In the genomic region with DNA sequence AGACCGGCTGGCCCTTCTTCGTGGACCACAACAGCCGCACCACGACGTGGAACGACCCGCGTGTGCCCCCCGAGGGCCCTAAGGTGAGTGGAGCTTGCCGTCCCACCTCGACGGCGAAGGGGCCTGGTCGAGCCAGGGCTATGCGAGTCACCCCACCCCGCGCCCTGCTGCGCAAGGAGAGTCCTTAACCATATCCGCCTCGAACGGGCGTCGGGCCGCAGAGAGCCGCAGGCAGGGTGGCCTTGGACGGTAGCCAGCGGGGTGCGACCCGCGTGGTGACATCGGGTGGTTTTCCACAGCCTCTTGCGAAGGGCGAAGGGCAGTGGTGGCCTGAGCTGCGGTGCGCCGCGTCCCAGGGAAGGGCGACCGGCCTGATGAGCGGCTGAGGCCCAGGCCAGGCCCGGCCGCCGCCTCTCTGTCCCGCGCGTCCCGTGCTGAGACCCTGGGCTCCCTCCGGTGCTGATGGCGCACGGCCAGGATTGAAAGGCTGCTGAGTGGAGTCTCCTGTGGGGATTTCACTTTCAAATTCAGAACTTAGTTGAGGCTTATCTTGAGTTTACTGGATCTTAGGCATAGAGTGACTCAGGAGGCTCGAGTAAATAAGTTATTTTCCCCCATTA, we compare ENCODE assay signal across 7 mouse cellular contexts. TPM values are rescaled to one million over a fixed set of nuclear protein-coding genes. Genes with fewer than 3 reads are reported as not detected.
A peak's percentile ranks its signal among the peaks of the same experiment; 100 is the strongest.
DNase-seq lines count a peak whose midpoint lies in the region; ATAC-seq and TF ChIP-seq lines count a peak whose summit lies in the region.

No protein-coding gene starts in this region.

- ATAC-seq in forebrain, postnatal 0 days: peak; percentile 45
- ATAC-seq in hindbrain, embryonic 12.5 days (ENCODE audit: low FRiP score): peak; percentile 60
- ATAC-seq in limb, embryonic 12.5 days (ENCODE audit: insufficient number of reproducible peaks, insufficient read depth, low FRiP score, low TSS enrichment, low read depth): peak; percentile 35
- ATAC-seq in midbrain, embryonic 11.5 days (ENCODE audit: low FRiP score): peak; percentile 60

- H3K4me3 ChIP-seq in cerebellum, adult 2 months (replicated peaks; ENCODE audit: insufficient read depth, low read depth, low read length): peak overlapping the region; percentile 54
- peak overlapping the region; percentile 33 for H3K4me3 ChIP-seq in forebrain, postnatal 0 days (ENCODE audit: low read depth, low read length)
- H3K4me3 ChIP-seq in hindbrain, embryonic 12.5 days: peak overlapping the region; percentile 47
- H3K4me3 ChIP-seq in limb, embryonic 12.5 days (replicated peaks): peak overlapping the region; percentile 70
- peak overlapping the region; percentile 39 for H3K4me3 ChIP-seq in midbrain, embryonic 11.5 days (ENCODE audit: low read depth, low read length)

- TF ChIP-seq POLR2A in cerebellum, adult 2 months (IDR thresholded peaks at IDR 0.05; ENCODE audit: borderline replicate concordance, insufficient read depth, low read length): no peak

- H3K4me1 ChIP-seq in cerebellum, adult 2 months (ENCODE audit: control insufficient read depth, insufficient read depth, low read length): no peaks in the 10 kb centered on the region
- H3K4me1 ChIP-seq in forebrain, postnatal 0 days (ENCODE audit: insufficient read depth): peaks cover under 1% of the 10 kb centered on the region; the same call in 1 of the 2 replicates
- H3K4me1 ChIP-seq in hindbrain, embryonic 12.5 days: peaks cover 18% of the 10 kb centered on the region
- peaks cover 30% of the 10 kb centered on the region for H3K4me1 ChIP-seq in limb, embryonic 12.5 days (replicated peaks)
- H3K4me1 ChIP-seq in midbrain, embryonic 11.5 days (ENCODE audit: control insufficient read depth, insufficient read depth, low read length): peaks cover 8% of the 10 kb centered on the region

- no peaks in the 10 kb centered on the region for H3K36me3 ChIP-seq in forebrain, postnatal 0 days (ENCODE audit: insufficient read depth)
- H3K36me3 ChIP-seq in hindbrain, embryonic 12.5 days: no peaks in the 10 kb centered on the region
- no peaks in the 10 kb centered on the region for H3K36me3 ChIP-seq in limb, embryonic 12.5 days
- no peaks in the 10 kb centered on the region for H3K36me3 ChIP-seq in midbrain, embryonic 11.5 days (ENCODE audit: control insufficient read depth, insufficient read depth, low read length)

- H3K9me3 ChIP-seq in forebrain, postnatal 0 days (ENCODE audit: low read length): no peaks in the 10 kb centered on the region
- H3K9me3 ChIP-seq in hindbrain, embryonic 12.5 days (replicated peaks): no peaks in the 10 kb centered on the region
- no peaks in the 10 kb centered on the region for H3K9me3 ChIP-seq in limb, embryonic 12.5 days
- H3K9me3 ChIP-seq in midbrain, embryonic 11.5 days (ENCODE audit: control insufficient read depth, low read length): no peaks in the 10 kb centered on the region

- WGBS in cerebellum, adult 2 months: 13% methylated on average over 51 of the region's 51 CpGs
- 3% methylated on average over 49 of the region's 51 CpGs for WGBS in forebrain, postnatal 0 days
- 2% methylated on average over 50 of the region's 51 CpGs for WGBS in hindbrain, embryonic 12.5 days
- WGBS in limb, embryonic 12.5 days: 1% methylated on average over 51 of the region's 51 CpGs
- 1% methylated on average over 50 of the region's 51 CpGs for WGBS in midbrain, embryonic 11.5 days

- H3K27ac ChIP-seq in cerebellum, adult 2 months (ENCODE audit: insufficient read depth, low read length): no peak overlapping the region; the same call in 1 of the 2 replicates
- peak overlapping the region; percentile 23; the same call in 1 of the 2 replicates for H3K27ac ChIP-seq in forebrain, postnatal 0 days (ENCODE audit: low read depth, low read length)
- H3K27ac ChIP-seq in hindbrain, embryonic 12.5 days: peak overlapping the region; percentile 57; the same call in 1 of the 2 replicates
- peak overlapping the region; percentile 83 for H3K27ac ChIP-seq in limb, embryonic 12.5 days
- no peak overlapping the region for H3K27ac ChIP-seq in midbrain, embryonic 11.5 days (ENCODE audit: low read depth, low read length)

- TF ChIP-seq CTCF in cerebellum, adult 2 months (IDR thresholded peaks at IDR 0.05; ENCODE audit: borderline replicate concordance, insufficient read depth, low read depth, low read length): no peak
- TF ChIP-seq CTCF in forebrain, postnatal 0 days (IDR thresholded peaks at IDR 0.05; ENCODE audit: low read depth): no peak

- H3K9ac ChIP-seq in forebrain, postnatal 0 days: peak overlapping the region; percentile 34
- peak overlapping the region; percentile 57 for H3K9ac ChIP-seq in hindbrain, embryonic 12.5 days
- peak overlapping the region; percentile 79 for H3K9ac ChIP-seq in limb, embryonic 12.5 days (replicated peaks)
- peak overlapping the region; percentile 65 for H3K9ac ChIP-seq in midbrain, embryonic 11.5 days (ENCODE audit: low read length)

- peak; percentile 62 for DNase-seq in R1 (ENCODE audit: low read depth, low spot score)
- peak; percentile 46 to 66 for DNase-seq in cerebellum, adult 2 months
- DNase-seq in forebrain, postnatal 0 days: peak; percentile 31
- peak; percentile 95 for DNase-seq in midbrain, embryonic 11.5 days (ENCODE audit: low spot score, missing footprints)
- peak; percentile 76 to 80 for DNase-seq in spleen, postnatal 10 days (ENCODE audit: low spot score in 2 of 2)

- H3K4me2 ChIP-seq in forebrain, postnatal 0 days (ENCODE audit: low read depth): peak overlapping the region; percentile 61
- peak overlapping the region; percentile 77 for H3K4me2 ChIP-seq in hindbrain, embryonic 12.5 days (replicated peaks)
- peak overlapping the region; percentile 88 for H3K4me2 ChIP-seq in limb, embryonic 12.5 days
- peak overlapping the region; percentile 75 for H3K4me2 ChIP-seq in midbrain, embryonic 11.5 days

- H3K27me3 ChIP-seq in cerebellum, adult 2 months (ENCODE audit: control insufficient read depth, insufficient read depth, low read length): no peaks in the 10 kb centered on the region
- H3K27me3 ChIP-seq in forebrain, postnatal 0 days (ENCODE audit: insufficient read depth, low read length): 0 out of 2 replicates have a peak, but pooled peaks cover 3% of the 10 kb centered on the region
- peaks cover 28% of the 10 kb centered on the region for H3K27me3 ChIP-seq in hindbrain, embryonic 12.5 days
- no peaks in the 10 kb centered on the region for H3K27me3 ChIP-seq in limb, embryonic 12.5 days
- peaks cover 15% of the 10 kb centered on the region for H3K27me3 ChIP-seq in midbrain, embryonic 11.5 days (ENCODE audit: control insufficient read depth, insufficient read depth, low read length)

RNA-seq across cellular contexts. Expression of gene Bag3, which starts 0.7 kb away (rescaled TPM):
- polyA plus RNA-seq in cerebellum, adult 2 months (2012; rRNA removed): 17.3 and 19.0 TPM in 2 replicates
- 2.2 and 4.1 TPM in 2 replicates for total RNA-seq in forebrain, postnatal 0 days (2014; rRNA removed)
- polyA plus RNA-seq in forebrain, postnatal 0 days (2015; fragmentation: Nextera tagmentation; extraction: Ambion mirVana): 3.0 and 3.8 TPM in 2 replicates
- 5.6 and 6.4 TPM in 2 replicates for polyA plus RNA-seq in hindbrain, embryonic 12.5 days (2016; fragmentation: Nextera tagmentation; extraction: Ambion mirVana)
- 8.7 and 9.2 TPM in 2 replicates for polyA plus RNA-seq in limb, embryonic 12.5 days (2016; fragmentation: Nextera tagmentation; extraction: Ambion mirVana)
- 3.0 and 4.3 TPM in 2 replicates for polyA plus RNA-seq in midbrain, embryonic 11.5 days (2014; fragmentation: Nextera tagmentation; extraction: Ambion mirVana)

Comparison
In these comparisons a context has a peak if more than half of its experiments do, and no peak if none do; other contexts are left out.
1. DNase-seq: peak in every context shown above with its lines; median percentile 95 in midbrain, embryonic 11.5 days; 78 in spleen, postnatal 10 days; 62 in R1; 56 in cerebellum, adult 2 months; 31 in forebrain, postnatal 0 days.
2. H3K27ac ChIP-seq: peak in forebrain, postnatal 0 days (single experiment), hindbrain, embryonic 12.5 days (single experiment) and limb, embryonic 12.5 days (single experiment); none in cerebellum, adult 2 months (single experiment) and midbrain, embryonic 11.5 days (single experiment).
3. Peak in every context shown above with its lines, with median percentiles within 50 percentile points of each other: H3K4me3 ChIP-seq, ATAC-seq, H3K4me2 ChIP-seq and H3K9ac ChIP-seq.